Mouse (Mus musculus): ENCODE measurements around the gene Krtap19-9b. TPM values are rescaled to one million over a fixed set of nuclear protein-coding genes. Genes with fewer than 3 reads are reported as not detected.

Gene Krtap19-9b
- polyA plus RNA-seq, 2 experiments, result not detected

- no peak for TF ChIP-seq POLR2A (IDR thresholded peaks at IDR 0.05; ENCODE audit: borderline replicate concordance, extremely low read depth, insufficient read depth, insufficient read length)
- no peak for DNase-seq (ENCODE audit: low spot score)
- no peaks in the 10 kb centered on the region for H3K9me3 ChIP-seq (ENCODE audit: control insufficient read depth, low read length)
Observed at GRCm38 (mm10) chr16:88886870-88887269, 45.2 kb downstream of the Krtap19-9b start.

GRCm38 (mm10) chr16:88884989-88885388 lies 47.1 kb downstream of the Krtap19-9b start, which contains the start of gene Krtap19-4:
Krtap19-4 (minus strand) TSS chr16:88885089.
- Histone ChIP-seq H3K4me3 (replicated peaks; ENCODE audit: low read length) (no peak within 1 kb of the TSS), H3K9ac (ENCODE audit: low read depth, low read length, severe bottlenecking) (no peak within 1 kb of the TSS), H3K27me3 (ENCODE audit: control insufficient read depth, insufficient read depth, low read length) (no peaks in the 10 kb centered on the region), H3K4me1 (ENCODE audit: control insufficient read depth, insufficient read depth, low read length) (no peaks in the 10 kb centered on the region), H3K4me2 (replicated peaks; ENCODE audit: low read depth, low read length, severe bottlenecking) (no peak within 1 kb of the TSS), H3K27ac (replicated peaks; ENCODE audit: low read depth, low read length) (no peak within 1 kb of the TSS), H3K36me3 (ENCODE audit: control insufficient read depth, insufficient read depth, low read length) (no peaks in the 10 kb centered on the region), H3K9me3 (ENCODE audit: control insufficient read depth, low read length) (no peaks in the 10 kb centered on the region)
- ATAC-seq (ENCODE audit: low FRiP score, low read depth) (no peak), DNase-seq (ENCODE audit: low spot score) (no peak)
- WGBS, result 89% methylated on average over 5 of the region's 5 CpGs
- TF ChIP-seq POLR2A (IDR thresholded peaks at IDR 0.05; ENCODE audit: borderline replicate concordance, extremely low read depth, insufficient read depth, insufficient read length), result no peak

More at GRCm38 (mm10) chr16:88886870-88887269, 45.2 kb downstream of the Krtap19-9b start:
- Histone ChIP-seq H3K36me3 (ENCODE audit: control insufficient read depth, insufficient read depth, low read length) (no peaks in the 10 kb centered on the region), H3K9ac (ENCODE audit: low read depth, low read length, severe bottlenecking) (no peak overlapping the region), H3K4me1 (ENCODE audit: control insufficient read depth, insufficient read depth, low read length) (no peaks in the 10 kb centered on the region), H3K27ac (replicated peaks; ENCODE audit: low read depth, low read length) (no peak overlapping the region), H3K27me3 (ENCODE audit: control insufficient read depth, insufficient read depth, low read length) (no peaks in the 10 kb centered on the region), H3K4me2 (replicated peaks; ENCODE audit: low read depth, low read length, severe bottlenecking) (no peak overlapping the region), H3K4me3 (replicated peaks; ENCODE audit: low read length) (no peak overlapping the region)
- 84% methylated on average over 6 of the region's 6 CpGs for WGBS
- no peak for ATAC-seq (ENCODE audit: low FRiP score, low read depth)

Other genes with a start within 250 kb of the Krtap19-9b start
- gene 2310061N02Rik, start 224.3 kb downstream of the Krtap19-9b start, polyA plus RNA-seq (2012; rRNA removed), result not detected in 2 replicates
- gene 2310061N02Rik, start 224.3 kb downstream of the Krtap19-9b start, polyA plus RNA-seq (2014; fragmentation: Nextera tagmentation; extraction: Ambion mirVana), result not detected in 2 replicates
- not detected in 2 replicates for gene Krtap13-1, start 203.4 kb downstream of the Krtap19-9b start, polyA plus RNA-seq (2012; rRNA removed)
- not detected in 2 replicates for gene Krtap13-1, start 203.4 kb downstream of the Krtap19-9b start, polyA plus RNA-seq (2014; fragmentation: Nextera tagmentation; extraction: Ambion mirVana)
- gene Krtap13, start 180.6 kb downstream of the Krtap19-9b start, polyA plus RNA-seq (2012; rRNA removed), result not detected in 2 replicates
- not detected in 2 replicates for gene Krtap13, start 180.6 kb downstream of the Krtap19-9b start, polyA plus RNA-seq (2014; fragmentation: Nextera tagmentation; extraction: Ambion mirVana)
- not detected in 2 replicates for gene 2310034C09Rik, start 173.4 kb downstream of the Krtap19-9b start, polyA plus RNA-seq (2012; rRNA removed)
- gene 2310034C09Rik, start 173.4 kb downstream of the Krtap19-9b start, polyA plus RNA-seq (2014; fragmentation: Nextera tagmentation; extraction: Ambion mirVana), result not detected in 2 replicates
- gene 2310057N15Rik, start 158.1 kb downstream of the Krtap19-9b start, polyA plus RNA-seq (2012; rRNA removed), result not detected in 2 replicates
- gene 2310057N15Rik, start 158.1 kb downstream of the Krtap19-9b start, polyA plus RNA-seq (2014; fragmentation: Nextera tagmentation; extraction: Ambion mirVana), result not detected in 2 replicates
- not detected in 2 replicates for gene Gm5965, start 154.4 kb downstream of the Krtap19-9b start, polyA plus RNA-seq (2012; rRNA removed)
- gene Gm5965, start 154.4 kb downstream of the Krtap19-9b start, polyA plus RNA-seq (2014; fragmentation: Nextera tagmentation; extraction: Ambion mirVana), result not detected in 2 replicates
- not detected in 2 replicates for gene Gm20741, start 120.0 kb downstream of the Krtap19-9b start, polyA plus RNA-seq (2012; rRNA removed)
- gene Gm20741, start 120.0 kb downstream of the Krtap19-9b start, polyA plus RNA-seq (2014; fragmentation: Nextera tagmentation; extraction: Ambion mirVana), result not detected in 2 replicates
- not detected in 2 replicates for gene Krtap15, start 112.0 kb downstream of the Krtap19-9b start, polyA plus RNA-seq (2012; rRNA removed)
- gene Krtap15, start 112.0 kb downstream of the Krtap19-9b start, polyA plus RNA-seq (2014; fragmentation: Nextera tagmentation; extraction: Ambion mirVana), result not detected in 2 replicates
- not detected in 2 replicates for gene Krtap14, start 106.1 kb downstream of the Krtap19-9b start, polyA plus RNA-seq (2012; rRNA removed)
- gene Krtap14, start 106.1 kb downstream of the Krtap19-9b start, polyA plus RNA-seq (2014; fragmentation: Nextera tagmentation; extraction: Ambion mirVana), result not detected in 2 replicates
- gene Krtap19-1, start 62.9 kb downstream of the Krtap19-9b start, polyA plus RNA-seq (2012; rRNA removed), result not detected in 2 replicates
- not detected in 2 replicates for gene Krtap19-1, start 62.9 kb downstream of the Krtap19-9b start, polyA plus RNA-seq (2014; fragmentation: Nextera tagmentation; extraction: Ambion mirVana)
- gene Krtap19-2, start 58.0 kb downstream of the Krtap19-9b start, polyA plus RNA-seq (2012; rRNA removed), result not detected in 2 replicates
- not detected in 2 replicates for gene Krtap19-2, start 58.0 kb downstream of the Krtap19-9b start, polyA plus RNA-seq (2014; fragmentation: Nextera tagmentation; extraction: Ambion mirVana)
- not detected in 2 replicates for gene Krtap19-3, start 54.2 kb downstream of the Krtap19-9b start, polyA plus RNA-seq (2012; rRNA removed)
- gene Krtap19-3, start 54.2 kb downstream of the Krtap19-9b start, polyA plus RNA-seq (2014; fragmentation: Nextera tagmentation; extraction: Ambion mirVana), result not detected in 2 replicates
- not detected in 2 replicates for gene Krtap19-4, start 47.2 kb downstream of the Krtap19-9b start, polyA plus RNA-seq (2012; rRNA removed)
- not detected in 2 replicates for gene Krtap19-4, start 47.2 kb downstream of the Krtap19-9b start, polyA plus RNA-seq (2014; fragmentation: Nextera tagmentation; extraction: Ambion mirVana)
- not detected in 2 replicates for gene Krtap19-5, start 35.8 kb downstream of the Krtap19-9b start, polyA plus RNA-seq (2012; rRNA removed)
- not detected in 2 replicates for gene Krtap19-5, start 35.8 kb downstream of the Krtap19-9b start, polyA plus RNA-seq (2014; fragmentation: Nextera tagmentation; extraction: Ambion mirVana)
- not detected in 2 replicates for gene Krtap16-3, start 30.6 kb upstream of the Krtap19-9b start, polyA plus RNA-seq (2012; rRNA removed)
- gene Krtap16-3, start 30.6 kb upstream of the Krtap19-9b start, polyA plus RNA-seq (2014; fragmentation: Nextera tagmentation; extraction: Ambion mirVana), result not detected in 2 replicates
- not detected in 2 replicates for gene Krtap22-2, start 78.5 kb upstream of the Krtap19-9b start, polyA plus RNA-seq (2012; rRNA removed)
- gene Krtap22-2, start 78.5 kb upstream of the Krtap19-9b start, polyA plus RNA-seq (2014; fragmentation: Nextera tagmentation; extraction: Ambion mirVana), result not detected in 2 replicates
- not detected in 2 replicates for gene Gm10229, start 83.0 kb upstream of the Krtap19-9b start, polyA plus RNA-seq (2012; rRNA removed)
- gene Gm10229, start 83.0 kb upstream of the Krtap19-9b start, polyA plus RNA-seq (2014; fragmentation: Nextera tagmentation; extraction: Ambion mirVana), result not detected in 2 replicates
- not detected in 2 replicates for gene Krtap6-1, start 99.4 kb upstream of the Krtap19-9b start, polyA plus RNA-seq (2012; rRNA removed)
- gene Krtap6-1, start 99.4 kb upstream of the Krtap19-9b start, polyA plus RNA-seq (2014; fragmentation: Nextera tagmentation; extraction: Ambion mirVana), result not detected in 2 replicates
- gene Gm10228, start 109.2 kb upstream of the Krtap19-9b start, polyA plus RNA-seq (2012; rRNA removed), result not detected in 2 replicates
- gene Gm10228, start 109.2 kb upstream of the Krtap19-9b start, polyA plus RNA-seq (2014; fragmentation: Nextera tagmentation; extraction: Ambion mirVana), result not detected in 2 replicates
- not detected in 2 replicates for gene Krtap6-5, start 115.6 kb upstream of the Krtap19-9b start, polyA plus RNA-seq (2012; rRNA removed)
- gene Krtap6-5, start 115.6 kb upstream of the Krtap19-9b start, polyA plus RNA-seq (2014; fragmentation: Nextera tagmentation; extraction: Ambion mirVana), result not detected in 2 replicates
- not detected in 2 replicates for gene 1110025L11Rik, start 131.7 kb upstream of the Krtap19-9b start, polyA plus RNA-seq (2012; rRNA removed)
- gene 1110025L11Rik, start 131.7 kb upstream of the Krtap19-9b start, polyA plus RNA-seq (2014; fragmentation: Nextera tagmentation; extraction: Ambion mirVana), result not detected in 2 replicates
- gene Krtap6-3, start 151.8 kb upstream of the Krtap19-9b start, polyA plus RNA-seq (2012; rRNA removed), result not detected in 2 replicates
- not detected in 2 replicates for gene Krtap6-3, start 151.8 kb upstream of the Krtap19-9b start, polyA plus RNA-seq (2014; fragmentation: Nextera tagmentation; extraction: Ambion mirVana)
- gene Gm6358, start 208.6 kb upstream of the Krtap19-9b start, polyA plus RNA-seq (2012; rRNA removed), result not detected in 2 replicates
- not detected in 2 replicates for gene Gm6358, start 208.6 kb upstream of the Krtap19-9b start, polyA plus RNA-seq (2014; fragmentation: Nextera tagmentation; extraction: Ambion mirVana)
- gene Gm10061, start 218.8 kb upstream of the Krtap19-9b start, polyA plus RNA-seq (2012; rRNA removed), result not detected in 2 replicates
- gene Gm10061, start 218.8 kb upstream of the Krtap19-9b start, polyA plus RNA-seq (2014; fragmentation: Nextera tagmentation; extraction: Ambion mirVana), result not detected in 2 replicates
- gene Gm9789, start 225.7 kb upstream of the Krtap19-9b start, polyA plus RNA-seq (2012; rRNA removed), result not detected in 2 replicates
- gene Gm9789, start 225.7 kb upstream of the Krtap19-9b start, polyA plus RNA-seq (2014; fragmentation: Nextera tagmentation; extraction: Ambion mirVana), result not detected in 2 replicates
- not detected in 2 replicates for gene Gm7735, start 237.2 kb upstream of the Krtap19-9b start, polyA plus RNA-seq (2012; rRNA removed)
- not detected in 2 replicates for gene Gm7735, start 237.2 kb upstream of the Krtap19-9b start, polyA plus RNA-seq (2014; fragmentation: Nextera tagmentation; extraction: Ambion mirVana)
- not detected in 2 replicates for gene 1110057P08Rik, start 242.5 kb upstream of the Krtap19-9b start, polyA plus RNA-seq (2012; rRNA removed)
- gene 1110057P08Rik, start 242.5 kb upstream of the Krtap19-9b start, polyA plus RNA-seq (2014; fragmentation: Nextera tagmentation; extraction: Ambion mirVana), result not detected in 2 replicates

Data from limb, embryonic 14.5 days (tissue).